Mouse (Mus musculus) erythroblast, embryonic 14.5 days (primary cell): Measurements from ENCODE around the gene Tbc1d16.

Source experiments
- GATA1 ChIP-seq: IDR thresholded peaks from 2 replicates; pipeline ENCODE4 v1.6.1; 2012; ENCODE audit warnings: low read length, inconsistent platforms, mixed read lengths
- TAL1 ChIP-seq: IDR thresholded peaks from 3 replicates; pipeline ENCODE4 v1.6.1; 2012; ENCODE audit warnings: low read length, inconsistent platforms, mixed read lengths

DNA sequence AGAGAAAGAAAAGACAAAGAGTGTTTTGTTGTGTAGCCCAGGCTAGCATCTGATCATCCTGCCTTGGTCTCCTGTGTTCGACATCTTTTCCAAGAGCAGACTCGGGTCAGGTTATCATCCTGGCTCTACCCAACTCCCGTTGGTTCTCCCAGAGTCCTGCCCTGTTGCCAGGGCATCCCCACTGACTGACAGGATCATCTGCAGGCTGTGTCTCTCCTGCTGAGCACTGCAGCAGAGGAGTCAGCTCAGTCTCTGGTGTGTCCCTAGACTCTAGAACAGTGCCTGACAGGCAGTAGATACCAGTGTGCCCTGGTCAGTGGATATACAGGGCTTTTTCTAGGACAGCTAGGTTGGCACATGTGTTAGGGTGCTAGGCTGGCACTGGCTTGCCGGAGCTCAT is 130.1 kb downstream of the Tbc1d16 start:
- no peak for TF ChIP-seq GATA1
- no peak for TF ChIP-seq TAL1
